Mouse (Mus musculus): Measurements from ENCODE around the gene Naip2.

- TF ChIP-seq CTCF (IDR thresholded peaks at IDR 0.05; ENCODE audit: insufficient read depth, low read depth, low read length) (no peak), POLR2A (IDR thresholded peaks at IDR 0.05; ENCODE audit: insufficient read depth, low read depth, low read length) (no peak)
These were observed 41.8 kb upstream of the Naip2 start for GRCm38 (mm10) chr13:100243702-100244101.

Measured in olfactory bulb, adult 2 months (tissue).